Mouse (Mus musculus) mesoderm, embryonic 11.5 days (tissue): ENCODE data around the gene Epc2.
A peak's percentile ranks its signal among the peaks of the same experiment; 100 is the strongest.
"Not testable (repeated sequence)": the region's sequence is repeated elsewhere in the genome, so short reads cannot be mapped to it uniquely, and the experiment has no call there.

Source experiments
- DNase-seq: peaks from one replicate; pipeline ENCODE4 v3.0.0-alpha.2; 2012; ENCODE audit warnings: low read depth, low spot score

Gene Epc2

GRCm38 (mm10) chr2:49471641-49472355 is 20.5 kb downstream of the Epc2 start:
- DNase-seq: no peak

GRCm38 (mm10) chr2:49472443-49472842 is 21.2 kb downstream of the Epc2 start:
- no peak for DNase-seq

DNA sequence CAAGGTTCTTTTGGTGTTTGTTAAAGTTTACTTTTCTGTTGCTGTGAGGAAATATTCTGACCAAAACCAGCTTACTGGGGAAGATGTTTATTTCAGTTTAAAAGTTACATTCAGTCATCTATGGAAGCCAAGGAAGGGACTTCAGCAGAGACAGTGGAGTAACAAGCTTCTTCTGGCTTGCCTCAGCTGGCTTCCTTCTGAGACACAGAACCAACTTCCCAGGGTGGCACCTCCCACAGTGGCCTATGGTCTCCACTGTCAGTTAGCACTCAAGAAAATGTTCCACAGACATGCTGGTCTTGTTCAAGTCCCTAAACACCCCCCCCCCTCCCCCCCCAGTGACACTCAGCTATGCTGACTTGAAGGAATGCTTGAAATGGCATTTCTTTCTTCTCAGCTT is 30.9 kb downstream of the Epc2 start:
- DNase-seq: peak; percentile 16

- no peak for DNase-seq
These were observed 32.1 kb downstream of the Epc2 start for GRCm38 (mm10) chr2:49483382-49483781.

DNA sequence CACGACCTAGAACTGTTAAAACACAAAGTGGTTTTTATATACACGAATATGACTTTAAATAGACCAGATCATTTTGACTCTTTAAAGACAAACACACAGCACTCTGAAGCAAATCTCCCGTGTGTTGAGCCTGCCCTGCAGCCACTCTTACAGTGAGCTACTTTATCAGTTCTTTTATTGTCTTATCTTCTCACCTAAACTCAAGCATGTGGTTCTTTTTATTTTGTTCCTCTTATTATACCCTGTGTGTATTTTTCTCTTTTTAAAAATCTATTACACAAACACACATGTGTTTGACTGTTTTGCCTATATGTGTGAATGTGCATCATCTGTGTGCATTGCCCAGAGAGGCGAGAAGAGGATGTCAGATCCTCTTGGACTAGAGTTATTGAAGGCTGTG is 50.1 kb downstream of the Epc2 start:
- DNase-seq: no peak

GRCm38 (mm10) chr2:49503596-49503995 is 52.3 kb downstream of the Epc2 start:
- DNase-seq: peak; percentile 65

DNA sequence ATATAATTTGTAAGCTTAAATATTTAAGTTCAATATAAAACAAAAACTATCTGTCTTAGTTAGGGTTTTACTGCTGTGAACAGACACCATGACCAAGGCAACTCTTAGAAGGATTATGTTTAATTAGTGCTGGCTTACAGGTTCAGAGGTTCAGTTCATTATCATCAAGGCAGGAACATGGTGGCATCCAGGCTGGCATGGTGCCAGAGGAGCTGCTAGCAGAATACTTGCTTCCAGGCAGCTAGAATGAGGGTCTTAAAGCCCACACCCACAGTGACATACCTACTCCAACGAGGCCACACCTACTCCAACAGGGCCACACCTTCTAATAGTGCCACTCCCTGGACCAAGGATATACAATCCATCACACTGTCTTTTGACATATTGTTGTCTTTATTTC is 53.9 kb downstream of the Epc2 start:
- not testable (repeated sequence) for DNase-seq

- DNase-seq: no peak
These were observed 59.5 kb downstream of the Epc2 start for GRCm38 (mm10) chr2:49510832-49511231.

GRCm38 (mm10) chr2:49516011-49516410 is 64.7 kb downstream of the Epc2 start:
- no peak for DNase-seq

GRCm38 (mm10) chr2:49520409-49520808 is 69.1 kb downstream of the Epc2 start:
- DNase-seq: no peak

DNA sequence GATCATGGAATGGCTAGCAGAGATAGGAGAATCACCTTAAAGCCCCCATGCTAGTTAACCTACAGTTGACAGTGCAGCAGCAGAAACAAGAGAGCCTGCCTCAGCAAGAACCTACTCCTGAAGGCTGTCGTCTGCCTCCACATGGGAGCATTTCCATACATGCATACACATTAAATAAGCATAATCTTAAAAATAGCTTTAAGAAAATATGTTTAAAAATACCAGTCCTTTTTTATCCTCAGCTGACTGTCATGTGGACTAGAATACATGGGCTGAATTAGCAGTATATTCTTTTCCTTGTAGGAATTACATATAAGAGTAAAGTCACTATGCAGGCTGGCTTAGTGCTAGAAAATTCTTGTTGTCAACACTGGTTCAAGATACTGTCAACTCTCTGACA is 69.7 kb downstream of the Epc2 start:
- no peak for DNase-seq

DNA sequence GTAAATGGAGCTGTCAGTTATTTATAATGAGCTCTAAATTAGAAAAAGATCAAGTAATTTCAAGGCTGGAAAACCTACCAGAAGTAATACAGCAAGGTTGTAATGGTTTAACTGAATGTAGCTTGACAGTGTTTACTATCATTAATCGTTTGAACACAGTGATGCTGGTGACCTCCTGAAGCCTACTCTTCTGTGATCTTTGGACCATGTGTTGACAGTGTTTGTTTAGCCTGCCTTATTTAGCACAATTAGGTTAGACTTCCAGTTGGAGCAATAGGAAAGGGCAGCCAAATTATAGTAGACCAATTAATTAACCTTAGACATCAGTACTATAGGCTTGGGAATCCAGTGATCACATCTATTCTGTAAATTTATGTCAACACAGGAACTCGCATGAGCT is 70.3 kb downstream of the Epc2 start:
- DNase-seq: no peak

DNA sequence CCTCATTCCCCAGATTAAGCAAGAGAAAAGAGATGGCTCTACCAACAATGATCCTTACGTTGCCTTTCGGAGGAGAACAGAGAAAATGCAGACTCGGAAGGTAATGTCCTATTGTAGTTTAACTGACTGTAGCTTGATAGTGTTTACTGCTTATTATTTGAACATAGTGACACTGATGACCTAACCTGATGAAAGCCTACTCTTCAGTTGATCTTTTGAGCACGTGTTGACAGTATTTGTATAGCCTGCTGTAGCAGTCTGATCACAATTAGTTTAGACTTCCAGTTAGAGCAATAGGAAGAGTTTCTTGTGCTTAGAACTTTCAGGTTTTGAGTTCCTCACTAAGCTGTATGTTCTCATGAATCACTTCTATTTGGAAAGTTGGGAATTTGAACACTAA is 71.3 kb downstream of the Epc2 start:
- no peak for DNase-seq

GRCm38 (mm10) chr2:49537147-49537546 is 85.9 kb downstream of the Epc2 start:
- DNase-seq: no peak

GRCm38 (mm10) chr2:49538056-49538455 is 86.8 kb downstream of the Epc2 start:
- DNase-seq: no peak

DNA sequence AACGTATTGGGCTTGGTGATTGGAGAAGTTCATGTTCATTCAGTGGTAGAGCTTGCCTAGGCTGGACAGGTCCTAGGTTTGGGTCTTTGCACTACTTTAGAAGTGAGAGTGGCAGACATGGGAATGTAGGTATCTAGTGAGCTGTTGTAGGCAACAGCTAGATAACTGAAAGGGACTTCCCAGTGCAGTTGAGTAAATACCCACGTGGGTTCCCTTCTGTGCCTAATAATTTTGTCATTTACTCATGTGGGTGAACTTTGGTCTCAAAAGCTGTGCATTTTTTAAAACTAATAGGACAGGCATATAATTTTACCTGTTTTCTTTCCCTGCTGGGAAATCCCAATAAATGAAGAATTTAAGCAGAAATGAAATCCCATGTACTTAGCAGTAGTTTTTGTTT is 88.5 kb downstream of the Epc2 start:
- no peak for DNase-seq

GRCm38 (mm10) chr2:49547813-49548212 is 96.5 kb downstream of the Epc2 start:
- no peak for DNase-seq

- no peak for DNase-seq
These were observed 97.2 kb downstream of the Epc2 start for GRCm38 (mm10) chr2:49548492-49548891.

DNA sequence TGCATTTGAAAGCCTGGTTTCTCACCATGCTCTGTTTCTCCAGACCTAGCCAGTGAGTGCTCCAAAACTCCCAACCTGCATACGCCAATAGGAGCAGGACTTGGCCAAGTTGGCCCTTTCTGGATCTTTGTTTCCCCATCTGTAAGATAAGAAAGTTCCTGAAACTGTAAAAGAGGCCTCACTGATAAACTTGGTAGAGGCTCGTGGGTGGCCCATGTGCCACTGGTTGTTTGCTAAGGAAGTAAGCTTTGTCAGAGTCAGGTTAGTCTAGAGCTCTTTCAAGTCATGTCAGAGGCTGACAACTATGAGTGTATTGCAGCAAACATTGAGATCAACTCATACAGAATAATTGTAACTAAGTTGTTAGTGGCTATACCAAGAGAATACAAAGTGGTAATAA is 101.8 kb downstream of the Epc2 start:
- no peak for DNase-seq

- DNase-seq: no peak
These were observed 106.1 kb downstream of the Epc2 start for GRCm38 (mm10) chr2:49557339-49557738.

DNA sequence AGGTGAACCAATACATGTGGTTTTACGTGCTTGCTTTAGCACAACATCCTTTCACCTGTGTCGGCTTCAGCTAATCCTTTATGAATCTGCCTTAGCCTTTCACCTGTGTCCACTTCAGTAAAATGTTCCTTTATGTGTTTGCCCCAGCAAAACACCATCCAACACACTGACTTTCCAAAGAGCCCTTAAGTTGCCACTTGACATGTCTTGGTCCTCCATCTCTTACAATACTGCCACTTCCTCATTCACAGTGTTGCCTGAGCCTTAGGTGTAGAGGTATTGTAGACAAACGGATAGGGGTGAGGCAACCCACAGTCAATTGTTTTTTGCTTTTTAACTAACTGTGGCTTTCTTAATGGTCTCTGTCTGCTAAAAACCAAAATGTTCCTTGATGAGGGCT is 107.1 kb downstream of the Epc2 start:
- no peak for DNase-seq

- no peak for DNase-seq
These were observed 111.5 kb downstream of the Epc2 start for GRCm38 (mm10) chr2:49562688-49563350.
